Mouse (Mus musculus) cerebellum, adult (tissue): Measurements from ENCODE around the gene Arntl2.

ENCODE experiments used
- ATAC-seq: cut with Nextera tagmentation; 2 replicates; pipeline ENCODE4 v1.9.2; 2017; ENCODE audit warnings: mild to moderate bottlenecking, moderate library complexity, mixed read lengths; ENCODE audit not compliant: insufficient number of reproducible peaks, low FRiP score, low TSS enrichment

The Arntl2 gene

DNA sequence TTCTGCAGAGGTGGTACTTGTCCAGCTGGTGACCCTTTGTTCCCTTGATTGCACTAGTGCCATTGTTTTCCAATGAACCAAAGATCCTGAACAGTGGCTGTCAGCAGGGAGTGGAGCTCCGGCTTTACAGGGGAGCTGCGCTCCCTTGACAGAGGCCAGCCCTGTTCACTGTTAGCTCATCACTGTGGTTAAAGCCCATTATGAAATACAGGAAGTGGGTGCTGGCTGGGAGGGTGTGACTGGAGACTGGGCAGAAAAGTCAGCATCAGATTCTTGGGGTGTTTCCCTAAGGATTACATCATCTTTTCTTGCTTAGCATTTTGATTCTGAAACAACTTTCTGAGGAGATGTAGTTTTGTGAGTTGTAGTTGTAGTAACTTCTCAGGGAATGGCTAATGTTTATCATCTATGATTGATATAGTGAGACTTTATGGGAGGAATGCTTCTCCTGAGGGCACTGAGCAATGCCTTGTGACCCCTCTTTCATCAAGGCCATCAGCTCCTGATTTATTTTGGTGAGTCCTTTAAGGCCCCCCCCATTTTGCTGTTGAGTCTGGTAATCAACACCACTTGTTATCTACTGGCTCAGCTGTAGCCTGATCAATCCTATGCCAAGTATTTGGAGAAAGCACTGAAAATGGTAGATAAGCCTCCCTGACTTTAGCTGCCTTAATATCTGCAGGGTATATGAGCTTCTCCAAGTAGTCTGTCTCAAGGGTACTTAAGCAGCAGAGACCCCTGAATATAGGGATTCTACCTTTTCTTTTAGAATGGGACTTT lies 19.1 kb upstream of the Arntl2 start:
- ATAC-seq = no peak

DNA sequence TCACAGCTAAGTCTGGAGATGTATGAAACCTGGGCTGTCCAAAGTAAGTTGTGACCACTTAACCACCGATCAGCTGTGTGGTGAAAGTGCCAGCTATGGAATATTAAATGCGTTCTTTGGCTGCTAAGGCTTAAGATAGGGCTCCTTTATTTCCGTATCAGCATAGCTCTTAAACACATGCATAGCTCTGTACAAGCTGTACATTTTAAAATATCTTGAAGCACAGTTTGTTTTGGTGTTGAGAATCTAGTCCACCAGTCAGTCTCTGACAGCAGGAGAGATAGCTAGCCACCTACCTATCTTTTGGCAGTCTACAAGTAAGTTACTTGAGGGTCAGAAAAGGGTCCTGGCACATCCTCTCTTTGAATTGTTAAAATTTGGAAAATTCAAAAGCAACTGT lies 17.8 kb upstream of the Arntl2 start:
- no peak for ATAC-seq

DNA sequence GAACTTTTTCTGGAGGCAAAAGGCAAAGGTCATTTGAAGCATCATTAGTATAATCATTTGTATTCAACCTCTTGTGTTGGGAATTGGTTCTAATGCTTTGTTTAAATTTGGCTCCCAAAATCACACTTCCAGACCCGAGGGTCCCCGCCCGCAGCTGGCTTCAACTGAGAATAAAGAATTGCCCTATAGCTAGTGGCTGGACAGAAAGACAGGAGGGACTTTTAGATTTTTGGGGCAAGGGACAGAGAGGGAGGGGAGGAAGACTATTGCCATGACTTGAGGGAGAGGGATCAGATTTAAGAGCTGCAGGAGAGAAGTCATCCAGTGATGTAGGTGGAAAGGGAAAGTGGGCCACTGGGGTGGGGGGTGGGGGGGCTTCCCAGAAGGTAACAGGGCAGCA lies 14.3 kb upstream of the Arntl2 start:
- no peak for ATAC-seq

DNA sequence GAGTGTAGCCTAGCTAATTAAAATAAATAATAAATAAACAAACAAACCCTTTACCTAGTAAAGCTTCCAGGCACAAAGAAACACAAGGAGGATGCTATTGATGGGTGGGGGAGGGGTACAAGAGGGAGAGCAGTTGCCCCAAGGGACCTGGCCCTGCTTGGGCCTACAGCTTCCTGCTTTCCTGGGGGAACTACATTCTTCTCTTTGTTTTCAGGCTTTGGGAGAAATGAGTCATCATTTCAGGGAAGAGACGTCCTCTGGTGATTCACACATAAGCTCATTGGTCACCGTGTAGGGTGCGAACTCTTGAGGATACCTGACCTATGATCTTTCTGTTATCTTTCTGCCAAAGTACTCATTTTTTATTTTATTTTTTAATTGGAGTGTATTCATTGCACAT lies 2.3 kb upstream of the Arntl2 start:
- ATAC-seq = no peak

DNA sequence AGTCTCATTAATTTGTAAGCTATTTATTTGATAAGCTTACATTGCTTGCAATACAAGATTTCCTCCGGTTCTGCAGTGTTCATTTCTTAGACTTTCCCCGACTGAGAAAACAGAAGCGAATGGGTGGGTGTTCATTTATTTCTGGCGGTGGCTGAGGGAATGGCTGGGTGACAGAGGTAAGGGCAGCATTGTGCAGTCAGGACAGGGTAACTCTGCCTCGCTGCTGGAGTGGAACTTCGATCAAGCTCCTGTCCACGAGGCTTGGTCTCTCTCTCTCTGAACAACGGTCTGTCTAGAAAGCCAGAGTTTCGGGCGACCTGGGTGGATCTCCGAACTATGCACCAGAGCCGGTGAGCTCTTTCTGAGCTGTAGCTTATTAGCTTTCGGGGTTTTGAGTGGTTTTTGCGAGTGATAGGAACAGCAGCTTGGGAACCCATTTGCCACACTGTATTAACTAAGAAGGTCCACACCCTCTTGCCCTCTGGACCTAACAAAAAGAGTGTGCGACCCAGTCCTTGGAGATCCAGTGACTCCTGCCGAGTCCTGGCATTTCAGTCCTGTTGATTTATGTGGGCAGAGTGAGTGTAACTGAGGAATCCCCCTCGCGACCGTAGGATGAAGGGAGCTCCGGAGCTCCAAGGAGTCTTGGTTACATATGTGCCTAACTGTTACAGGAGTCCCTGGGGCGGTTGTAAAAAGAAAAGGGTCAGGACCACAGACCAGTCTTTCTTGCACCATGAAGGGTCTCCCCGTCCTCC lies 510 bp upstream of the Arntl2 start:
- ATAC-seq = no peak

DNA sequence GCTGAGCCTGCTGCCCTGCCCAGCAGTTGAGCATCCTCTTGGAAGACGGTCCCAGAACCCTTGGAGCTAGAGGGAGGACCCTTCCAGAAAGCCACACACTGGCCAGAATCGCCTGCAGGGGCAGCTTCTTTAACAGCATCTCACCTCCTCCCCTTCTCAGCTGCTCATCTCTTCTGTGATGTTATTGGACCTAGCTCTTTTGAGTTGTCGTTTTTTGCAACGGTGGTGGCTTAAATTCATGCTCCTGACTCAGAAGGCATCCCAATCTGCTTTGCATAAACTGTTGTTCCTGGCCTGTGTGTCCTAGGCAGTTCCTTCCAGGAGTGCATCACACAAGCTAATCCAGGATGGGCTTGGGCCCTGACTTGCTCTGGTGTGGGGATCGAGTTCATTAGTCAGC lies 1.6 kb downstream of the Arntl2 start:
- no peak for ATAC-seq

DNA sequence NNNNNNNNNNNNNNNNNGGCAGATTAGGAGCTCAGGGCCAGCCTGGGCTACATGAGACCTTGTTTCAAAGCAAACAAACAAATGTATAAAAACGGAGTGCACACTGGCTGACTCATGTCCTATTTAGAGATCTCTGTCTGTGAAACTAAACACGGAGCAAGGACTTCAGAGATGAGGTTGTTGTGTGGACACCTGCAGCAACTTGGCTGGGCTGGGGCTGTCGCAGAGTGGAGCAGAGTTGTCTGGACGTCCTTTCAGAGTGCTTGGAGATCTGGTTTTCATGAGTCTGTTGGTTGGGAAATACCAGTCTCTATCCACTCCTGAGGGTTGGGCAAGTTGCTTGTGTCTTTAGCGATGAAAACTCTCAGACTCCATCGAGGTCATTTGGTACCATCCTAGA lies 14.1 kb downstream of the Arntl2 start:
- no peak for ATAC-seq

DNA sequence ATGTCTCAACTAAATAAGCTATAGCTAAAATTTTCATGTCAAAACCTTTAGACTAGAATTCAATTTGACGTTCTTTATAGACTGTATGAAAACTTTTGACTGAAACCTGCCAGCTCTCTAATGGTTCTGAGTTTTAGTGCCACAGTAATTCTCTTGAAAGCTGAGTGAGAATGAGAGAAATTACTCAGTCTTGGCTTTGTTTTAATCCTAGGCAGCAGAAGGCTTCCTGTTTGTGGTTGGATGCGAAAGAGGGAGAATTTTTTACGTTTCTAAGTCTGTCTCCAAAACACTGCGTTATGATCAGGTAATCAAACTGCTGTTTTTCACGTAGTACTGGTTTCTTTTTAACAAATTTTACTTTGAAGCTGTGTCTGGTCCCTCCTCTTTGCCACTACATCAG lies 17.2 kb downstream of the Arntl2 start:
- ATAC-seq = no peak

DNA sequence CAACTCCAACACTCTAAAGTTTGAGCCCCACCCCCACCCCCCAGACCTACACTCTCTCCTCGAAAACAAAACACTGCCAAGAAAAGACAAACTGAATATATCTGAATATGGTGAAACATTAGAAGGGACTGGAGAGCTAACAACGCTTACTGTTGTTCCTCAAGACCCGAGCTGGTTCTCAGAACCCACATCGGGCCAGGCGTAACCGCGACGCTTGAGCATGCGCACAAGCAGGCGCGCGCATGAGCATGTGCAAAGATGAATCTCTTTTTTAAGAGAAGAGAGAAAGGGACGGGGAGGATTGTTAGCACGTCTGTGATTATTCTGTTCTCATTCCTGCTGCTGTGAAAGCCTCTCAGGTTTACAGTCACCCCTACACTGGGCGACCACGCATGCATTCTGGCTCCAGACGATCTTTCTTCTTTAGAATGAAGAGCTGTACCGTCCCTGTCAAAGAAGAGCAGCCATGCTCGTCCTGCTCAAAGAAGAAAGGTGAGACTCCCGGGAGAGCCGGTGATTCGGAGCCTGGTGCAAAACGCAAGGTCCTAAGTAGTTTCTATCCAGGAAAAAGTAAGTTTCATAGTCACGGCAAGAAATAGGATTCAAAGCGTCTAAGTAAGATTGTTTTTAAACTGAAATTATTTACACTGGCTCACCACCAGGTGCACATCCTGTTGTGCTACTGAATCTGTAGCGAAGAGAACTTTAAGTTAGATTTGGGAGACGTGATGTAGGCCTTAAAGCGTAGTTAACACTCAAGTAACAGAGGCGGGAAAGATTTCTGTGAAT lies 24.5 kb downstream of the Arntl2 start:
- ATAC-seq = no peak

DNA sequence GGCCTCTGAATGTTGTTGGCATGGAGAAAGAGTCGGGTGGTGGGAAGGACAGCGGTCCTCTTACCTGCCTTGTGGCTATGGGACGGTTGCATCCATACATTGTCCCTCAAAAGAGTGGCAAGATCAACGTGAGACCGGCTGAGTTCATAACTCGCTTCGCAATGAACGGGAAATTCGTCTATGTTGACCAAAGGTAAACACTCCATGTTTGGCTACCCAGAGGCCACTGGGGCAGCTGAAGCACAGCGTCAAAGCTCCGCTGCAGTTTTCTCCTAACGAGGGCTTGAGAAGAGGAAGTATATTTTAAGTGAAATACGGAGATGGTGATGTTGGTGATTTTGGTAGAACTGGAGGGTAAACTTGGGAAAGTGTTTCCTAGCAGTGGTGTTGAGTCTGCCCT lies 26.1 kb downstream of the Arntl2 start:
- ATAC-seq = no peak

DNA sequence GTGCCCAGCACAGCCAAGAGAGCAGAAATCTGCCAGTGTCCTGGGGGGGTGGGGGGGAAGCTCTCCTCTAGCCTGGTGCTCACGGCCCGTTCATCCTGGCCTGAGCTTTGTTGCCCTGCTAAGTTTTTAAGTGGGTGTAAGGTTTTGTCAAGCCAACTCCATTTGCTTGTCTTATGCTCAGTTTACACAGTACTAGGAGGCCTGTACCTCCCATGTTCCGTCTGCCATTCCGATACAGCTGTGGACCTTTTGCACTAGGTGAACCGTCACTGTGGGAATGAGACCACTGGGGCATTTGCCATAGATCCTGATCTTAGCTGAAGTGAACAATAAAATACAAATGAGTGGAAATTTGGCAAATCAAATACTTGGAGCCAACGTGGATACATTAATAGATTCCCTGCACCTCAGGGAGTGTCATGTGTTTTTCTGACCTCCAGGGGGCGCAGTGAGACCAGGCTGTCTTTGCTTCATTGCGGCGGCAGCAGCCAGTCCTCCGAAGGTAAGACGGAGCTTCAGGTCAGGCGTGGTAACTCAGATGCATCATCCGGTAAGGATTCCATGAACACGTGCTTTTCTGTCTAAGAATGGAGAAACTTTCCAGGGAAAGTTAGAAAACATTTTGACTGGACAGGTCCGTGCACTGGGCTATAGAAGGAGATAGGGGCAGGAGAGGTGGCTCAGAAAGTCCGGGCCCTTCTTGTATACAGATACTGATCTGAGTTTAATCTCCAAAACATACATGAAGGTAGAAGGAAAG lies 29.1 kb downstream of the Arntl2 start:
- peak; percentile 70; the same call in 1 of the 2 replicates for ATAC-seq

DNA sequence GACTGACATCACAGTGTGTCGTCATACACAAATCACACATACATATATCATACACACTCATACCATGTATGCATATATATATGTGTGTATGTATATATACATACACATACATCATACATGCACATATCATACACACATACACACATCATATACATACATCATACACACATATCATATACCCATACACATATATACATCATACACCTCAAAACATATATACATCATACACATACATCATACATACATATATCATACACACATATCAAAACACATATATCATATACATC lies 29.6 kb downstream of the Arntl2 start:
- ATAC-seq = no peak

DNA sequence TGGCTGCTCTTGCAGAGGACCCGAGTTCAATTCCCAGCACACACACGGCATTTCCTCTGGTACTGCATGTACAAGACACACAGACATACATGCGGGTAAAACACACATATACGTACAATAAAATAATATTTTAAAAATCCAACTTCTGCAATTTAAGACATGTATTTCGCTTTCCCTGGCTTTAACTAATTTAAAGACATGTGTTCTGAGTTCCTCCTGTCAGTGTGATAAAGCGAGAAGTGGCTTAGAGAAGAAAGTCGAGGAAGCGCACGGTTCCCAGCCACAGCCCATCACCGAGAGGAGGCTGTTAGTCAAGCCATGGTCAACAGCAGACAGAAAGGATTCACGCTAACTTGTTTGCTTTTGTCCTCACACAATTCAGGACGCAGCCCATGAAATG lies 35.5 kb downstream of the Arntl2 start:
- no peak for ATAC-seq

DNA sequence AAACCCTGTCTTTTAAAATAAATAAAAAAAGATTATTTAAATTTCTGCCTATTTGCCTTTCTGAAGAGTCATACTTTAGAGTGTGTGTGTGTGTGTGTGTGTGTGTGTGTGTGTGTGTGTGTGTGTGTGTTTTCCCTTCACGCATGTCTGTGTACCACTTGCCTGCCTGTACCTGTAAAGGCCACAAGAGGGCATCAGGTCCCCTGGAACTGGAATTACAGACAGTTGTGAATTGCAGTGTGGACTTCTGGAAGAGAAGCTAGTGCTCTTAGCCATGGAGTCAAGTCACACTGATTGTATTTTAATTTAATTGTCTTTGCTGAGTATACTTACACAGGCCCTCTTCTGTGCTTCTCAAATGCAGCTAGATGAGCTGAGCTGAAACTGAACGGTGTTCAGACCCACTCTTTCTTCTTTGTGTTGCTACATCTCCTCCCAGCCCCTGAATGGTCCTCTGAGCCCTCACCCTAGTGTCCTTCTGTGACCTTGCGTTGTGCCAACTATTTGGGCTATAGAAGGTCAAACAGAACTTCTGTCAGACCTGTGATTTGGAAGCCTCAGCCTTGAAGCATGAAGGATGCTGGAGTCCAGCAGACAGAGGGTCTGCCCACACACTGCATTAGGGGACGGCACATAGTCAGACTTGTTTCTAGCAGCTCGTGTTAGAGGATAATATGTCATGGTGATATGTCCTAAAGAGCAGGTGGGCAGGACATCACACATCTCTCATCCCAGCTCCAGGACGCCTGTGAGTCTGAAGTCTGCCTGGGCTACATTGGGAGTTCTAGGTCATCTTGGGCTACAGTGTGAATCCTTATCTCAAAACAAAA lies 37.8 kb downstream of the Arntl2 start:
- no peak for ATAC-seq

DNA sequence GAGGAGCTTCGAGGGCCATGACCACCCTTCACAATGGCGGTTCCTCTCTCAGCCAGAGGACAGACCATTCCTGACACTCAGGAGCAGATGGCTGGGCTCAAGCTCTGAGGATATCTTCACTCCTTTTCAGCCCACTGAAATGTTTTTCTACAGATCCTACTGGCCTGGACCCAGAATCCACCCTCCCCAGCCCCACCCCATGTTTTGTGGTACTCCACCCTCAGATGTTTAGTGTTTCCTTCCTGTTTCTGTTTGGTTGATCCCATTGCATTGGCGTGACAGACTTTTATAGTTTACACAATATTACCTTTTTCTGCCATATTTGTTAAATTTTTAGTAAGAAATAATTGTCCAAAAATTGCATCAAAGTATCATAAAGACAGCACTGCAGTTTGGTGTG lies 38.5 kb downstream of the Arntl2 start:
- no peak for ATAC-seq

DNA sequence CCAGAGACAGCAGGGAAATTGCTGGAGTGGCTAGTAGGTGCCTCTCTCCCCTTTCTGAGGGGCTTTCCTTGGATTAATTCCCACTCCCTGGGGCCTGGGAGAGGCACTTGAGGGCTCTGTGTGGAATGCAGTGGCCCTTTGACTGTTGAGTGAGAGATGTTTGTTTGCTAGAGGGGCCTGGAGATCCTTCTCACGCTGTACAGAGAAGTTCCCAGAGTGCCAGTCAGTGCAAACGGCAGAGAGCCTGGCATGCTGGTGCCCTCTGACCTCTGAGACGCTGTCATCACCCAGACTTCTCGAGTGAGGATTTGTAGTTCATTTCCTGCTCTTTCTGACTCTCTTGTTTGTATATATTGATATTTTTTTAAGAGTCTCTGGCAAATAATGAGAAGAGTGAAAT lies 39.9 kb downstream of the Arntl2 start:
- ATAC-seq = no peak

DNA sequence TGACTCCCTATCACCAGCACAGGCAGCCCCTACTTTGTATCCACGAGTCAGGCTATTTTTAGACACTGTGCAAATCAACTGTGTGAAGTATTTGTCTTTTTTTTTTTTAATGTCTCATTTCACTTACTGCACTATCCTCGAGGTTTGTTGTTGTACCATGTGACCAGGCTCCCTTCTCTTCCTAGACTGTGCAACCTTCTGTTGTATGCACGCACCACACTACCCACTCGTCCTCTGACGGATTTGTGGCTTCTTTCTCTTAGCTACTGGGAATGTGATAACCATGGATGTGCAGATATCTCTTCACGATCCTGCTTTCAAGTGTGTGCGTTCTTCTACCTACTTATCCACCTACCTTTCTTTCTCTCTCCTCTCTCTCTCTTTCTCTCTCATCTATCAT lies 41.5 kb downstream of the Arntl2 start:
- ATAC-seq = no peak

DNA sequence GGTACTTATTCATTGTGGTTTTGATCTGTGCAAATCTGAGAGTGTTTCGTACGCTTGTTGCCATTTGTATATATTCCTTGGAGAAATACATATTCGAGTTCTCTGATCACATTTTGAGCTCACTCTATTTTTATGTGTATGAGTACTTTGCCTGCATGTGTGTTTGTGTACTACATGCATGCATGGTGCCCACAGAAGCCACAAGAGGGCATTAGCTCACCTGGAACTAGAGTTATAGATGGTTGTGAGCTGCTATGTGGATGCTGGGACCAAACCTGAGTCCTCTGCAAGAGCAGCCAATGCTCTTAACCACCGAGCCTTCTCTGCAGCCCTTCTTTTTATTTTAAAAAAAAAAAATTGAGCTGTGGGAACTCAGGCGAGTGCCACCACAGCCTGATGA lies 42.5 kb downstream of the Arntl2 start:
- no peak for ATAC-seq

DNA sequence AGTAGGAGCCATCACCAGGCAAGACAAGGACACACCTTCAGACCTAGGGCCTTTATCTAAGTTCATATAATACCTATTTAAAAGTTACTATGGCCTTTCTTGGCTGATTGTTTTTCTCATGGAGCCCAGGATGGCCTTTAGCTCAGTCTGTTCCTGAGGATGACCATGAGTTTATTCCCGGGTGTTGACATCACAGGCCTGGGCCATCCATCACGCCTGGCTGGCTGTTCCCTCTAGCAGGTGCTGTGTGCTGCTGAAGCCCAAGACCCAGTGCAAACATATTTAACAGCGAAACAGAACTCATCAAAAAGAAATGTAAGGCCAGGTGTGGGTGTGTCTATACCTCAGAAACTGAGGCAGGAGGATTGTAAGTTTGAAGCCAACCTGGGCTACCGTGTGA lies 43.0 kb downstream of the Arntl2 start:
- no peak for ATAC-seq

DNA sequence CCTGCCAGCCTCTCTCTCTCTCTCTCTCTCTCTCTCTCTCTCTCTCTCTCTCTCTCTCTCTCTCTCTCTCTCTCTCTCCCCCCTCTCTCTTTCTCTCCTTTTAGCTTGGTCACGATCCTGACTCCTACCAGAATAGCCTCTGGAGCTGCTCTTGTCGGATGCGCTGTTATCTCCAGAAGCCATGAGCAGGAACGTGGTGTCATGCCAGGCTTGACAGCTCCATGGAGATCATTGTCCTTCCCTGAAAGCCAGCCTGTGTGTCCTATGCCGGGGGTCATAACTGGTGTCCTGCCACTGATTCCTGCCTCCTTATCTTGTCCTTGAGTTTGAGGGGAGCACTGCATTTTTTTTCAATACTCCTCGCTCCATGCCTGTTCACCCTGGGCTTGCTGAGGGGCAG lies 49.0 kb downstream of the Arntl2 start:
- ATAC-seq = no peak
